Mouse (Mus musculus) MEL (cell line): ENCODE measurements around the gene Mpeg1.

ENCODE experiments used
- CTCF ChIP-seq, 3 experiments: IDR thresholded peaks in 2 of 3; conservative IDR thresholded peaks in 1 of 3; 2 replicates each; pipeline ENCODE4 v1.5.1; 2011 to 2012; ENCODE audit warnings: low read length in 3 of 3, low read depth in 2 of 3, mild to moderate bottlenecking in 2 of 3, improper control_type of control experiment in 1 of 3, inconsistent platforms in 1 of 3, mixed read lengths in 1 of 3, moderate library complexity in 1 of 3; ENCODE audit not compliant: control insufficient read depth in 1 of 3, insufficient read depth in 1 of 3, poor library complexity in 1 of 3, severe bottlenecking in 1 of 3
- POLR2A ChIP-seq, 2 experiments: IDR thresholded peaks; 2 replicates each; pipeline ENCODE4 v1.6.1; 2011 to 2012; ENCODE audit warnings: low read length in 2 of 2, mild to moderate bottlenecking in 2 of 2, control low read depth in 1 of 2, improper control_type of control experiment in 1 of 2, low read depth in 1 of 2, moderate library complexity in 1 of 2; ENCODE audit not compliant: control insufficient read depth in 1 of 2, insufficient read depth in 1 of 2, poor library complexity in 1 of 2

DNA sequence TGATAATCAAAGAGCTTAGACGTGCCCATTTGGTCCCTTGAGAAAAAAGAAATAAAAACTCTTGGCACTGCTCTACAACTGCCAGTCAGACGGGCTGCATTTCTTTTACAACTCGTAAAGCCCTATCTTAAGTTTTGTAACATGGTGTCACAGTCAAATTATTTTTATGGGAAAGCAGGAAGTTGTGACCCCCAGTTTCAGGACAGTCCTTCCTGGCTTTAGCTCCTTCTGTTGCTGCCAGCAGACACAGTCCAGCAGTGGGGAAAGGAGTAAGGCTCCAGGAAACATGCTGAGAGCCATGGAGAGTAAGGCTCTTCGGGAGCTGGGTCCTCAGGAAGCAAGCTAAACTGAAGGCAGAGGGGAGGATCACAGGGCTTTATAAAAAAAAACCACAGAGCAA lies 23.2 kb downstream of the Mpeg1 start:
- TF ChIP-seq POLR2A (IDR thresholded peaks at IDR 0.05; ENCODE audit: control insufficient read depth in 1 of 2, insufficient read depth in 1 of 2, low read depth in 1 of 2, low read length in 2 of 2, poor library complexity in 1 of 2) (no peak), CTCF (IDR thresholded peaks at IDR 0.05 in 2 of 3, conservative IDR thresholded peaks at IDR 0.05 in 1 of 3; ENCODE audit: control insufficient read depth in 1 of 3, insufficient read depth in 1 of 3, low read depth in 2 of 3, low read length in 3 of 3, poor library complexity in 1 of 3, severe bottlenecking in 1 of 3) (no peak)
